Mouse (Mus musculus): ENCODE data around the gene Cdc20b. TPM values are rescaled to one million over a fixed set of nuclear protein-coding genes. Genes with fewer than 3 reads are reported as not detected.

Cdc20b gene
- polyA plus RNA-seq, 1 experiment from 2014 or later, result not detected

DNA sequence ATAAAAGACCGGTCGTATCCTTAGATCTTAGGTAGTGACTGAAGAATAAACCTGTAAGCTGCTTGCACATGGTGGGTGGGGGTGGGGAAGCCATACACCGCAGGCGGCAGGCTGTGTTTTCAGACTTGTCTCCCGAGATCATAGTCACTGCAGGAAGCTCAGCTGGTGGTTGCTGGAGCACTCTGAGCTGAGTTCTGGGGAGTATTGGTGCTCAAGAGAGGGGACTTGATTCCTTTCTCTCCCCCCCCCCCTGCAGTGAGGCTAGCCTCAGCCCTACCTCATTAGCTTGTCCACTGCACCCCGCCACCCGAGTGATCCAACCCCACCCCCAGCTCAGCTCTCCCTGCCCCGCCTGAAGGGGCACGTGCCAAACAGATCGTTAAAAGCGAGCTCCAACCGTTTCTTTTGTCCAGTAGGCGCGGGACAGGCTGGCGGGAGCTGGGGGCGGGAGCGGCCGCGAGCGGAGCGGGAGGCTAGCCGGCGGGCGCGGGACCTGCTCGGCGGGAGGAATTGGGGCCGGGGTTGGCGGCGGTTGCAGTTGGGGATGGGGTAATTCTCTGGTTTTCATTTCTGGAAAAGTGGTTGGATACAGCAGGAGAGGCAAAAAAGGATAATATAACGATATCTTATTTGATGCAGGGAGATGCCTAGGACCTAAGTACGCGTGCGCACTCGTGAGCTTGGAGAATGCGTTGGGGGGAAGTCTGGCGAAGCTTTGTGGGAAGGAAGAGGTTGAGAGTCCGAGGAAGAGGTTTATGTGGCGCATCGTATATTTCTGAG, 2.9 kb upstream of the Cdc20b start:
- no peak for ATAC-seq (ENCODE audit: insufficient number of reproducible peaks, insufficient read depth, low FRiP score, low read depth)
- H3K27me3 ChIP-seq (ENCODE audit: control insufficient read depth, insufficient read depth, low read length), result peaks cover 57% of the 10 kb centered on the region
- no peaks in the 10 kb centered on the region for H3K9me3 ChIP-seq (ENCODE audit: control insufficient read depth, low read length)
- peak overlapping the region; percentile 54 to 64 for H3K4me3 ChIP-seq (ENCODE audit: control insufficient read depth in 1 of 2, insufficient read depth in 1 of 2, low read depth in 1 of 2, low read length in 2 of 2)
- H3K9ac ChIP-seq (ENCODE audit: low read length), result peak overlapping the region; percentile 61
- no peak overlapping the region for H3K27ac ChIP-seq (replicated peaks in 1 of 2; ENCODE audit: control insufficient read depth in 1 of 2, insufficient read depth in 1 of 2, low read depth in 2 of 2, low read length in 2 of 2)
- no peaks in the 10 kb centered on the region for H3K36me3 ChIP-seq (ENCODE audit: control insufficient read depth, insufficient read depth, low read length)
- WGBS, result under 1% methylated on average over 40 of the region's 40 CpGs
- peak overlapping the region; percentile 98 for H3K4me2 ChIP-seq (ENCODE audit: low read length)
- H3K4me1 ChIP-seq (ENCODE audit: control insufficient read depth in 2 of 2, insufficient read depth in 2 of 2, low read length in 2 of 2), result peaks cover 4 to 6% of the 10 kb centered on the region in 2 experiments; a peak in 2 of 4 replicates

GRCm38 (mm10) chr13:113032831-113033230, 2.1 kb upstream of the Cdc20b start:
- Histone ChIP-seq H3K27ac (replicated peaks in 1 of 2; ENCODE audit: control insufficient read depth in 1 of 2, insufficient read depth in 1 of 2, low read depth in 2 of 2, low read length in 2 of 2) (no peak overlapping the region), H3K27me3 (ENCODE audit: control insufficient read depth, insufficient read depth, low read length) (peaks cover 57% of the 10 kb centered on the region), H3K4me2 (ENCODE audit: low read length) (no peak overlapping the region), H3K4me1 (ENCODE audit: control insufficient read depth in 2 of 2, insufficient read depth in 2 of 2, low read length in 2 of 2) (peaks cover 4 to 6% of the 10 kb centered on the region in 2 experiments; a peak in 2 of 4 replicates), H3K9ac (ENCODE audit: low read length) (no peak overlapping the region), H3K36me3 (ENCODE audit: control insufficient read depth, insufficient read depth, low read length) (no peaks in the 10 kb centered on the region), H3K9me3 (ENCODE audit: control insufficient read depth, low read length) (no peaks in the 10 kb centered on the region), H3K4me3 (ENCODE audit: control insufficient read depth in 1 of 2, insufficient read depth in 1 of 2, low read depth in 1 of 2, low read length in 2 of 2) (no peak overlapping the region)
- no peak for ATAC-seq (ENCODE audit: insufficient number of reproducible peaks, insufficient read depth, low FRiP score, low read depth)

DNA sequence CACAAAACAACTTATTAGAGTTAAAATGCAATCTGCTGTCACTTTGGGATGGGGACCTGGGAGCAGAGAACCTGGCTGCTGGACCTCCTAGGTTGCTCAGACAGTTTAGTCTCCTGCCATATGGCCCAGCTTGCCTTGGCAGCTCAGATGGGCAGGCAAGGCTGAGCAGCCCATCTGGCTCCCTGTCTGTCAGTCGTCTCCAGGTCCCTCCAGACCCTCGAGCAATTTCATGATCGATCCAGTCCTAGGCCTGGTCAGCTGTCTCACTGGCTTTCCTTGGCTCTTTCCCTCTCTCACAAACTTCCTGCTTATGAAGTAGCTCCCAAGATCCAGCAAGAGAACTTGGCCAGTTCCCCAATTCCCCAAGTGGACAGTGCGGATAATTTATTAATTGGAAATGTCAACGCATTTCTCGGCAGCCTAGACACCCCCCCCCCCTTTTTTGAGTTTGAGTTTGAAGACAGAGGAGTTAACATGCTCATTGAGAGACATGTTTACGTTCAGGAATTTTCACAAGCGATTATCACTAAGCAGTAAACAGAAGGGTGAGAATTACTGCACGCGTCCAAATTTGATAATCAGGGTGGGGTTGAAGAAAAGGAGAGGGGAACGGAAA, 532 bp upstream of the Cdc20b start:
- no peak overlapping the region for H3K27ac ChIP-seq (replicated peaks in 1 of 2; ENCODE audit: control insufficient read depth in 1 of 2, insufficient read depth in 1 of 2, low read depth in 2 of 2, low read length in 2 of 2)
- H3K27me3 ChIP-seq (ENCODE audit: control insufficient read depth, insufficient read depth, low read length), result peaks cover 50% of the 10 kb centered on the region
- no peak for ATAC-seq (ENCODE audit: insufficient number of reproducible peaks, insufficient read depth, low FRiP score, low read depth)
- H3K4me1 ChIP-seq (ENCODE audit: control insufficient read depth in 2 of 2, insufficient read depth in 2 of 2, low read length in 2 of 2), result peaks cover 4 to 6% of the 10 kb centered on the region in 2 experiments; a peak in 2 of 4 replicates
- H3K36me3 ChIP-seq (ENCODE audit: control insufficient read depth, insufficient read depth, low read length), result no peaks in the 10 kb centered on the region
- no peak overlapping the region; the same call in 1 of the 2 replicates for H3K9ac ChIP-seq (ENCODE audit: low read length)
- H3K4me3 ChIP-seq (ENCODE audit: control insufficient read depth in 1 of 2, insufficient read depth in 1 of 2, low read depth in 1 of 2, low read length in 2 of 2), result peak overlapping the region; percentile 43 to 55
- 5% methylated on average over 11 of the region's 11 CpGs for WGBS
- no peaks in the 10 kb centered on the region for H3K9me3 ChIP-seq (ENCODE audit: control insufficient read depth, low read length)
- H3K4me2 ChIP-seq (ENCODE audit: low read length), result peak overlapping the region; percentile 74

- Histone ChIP-seq H3K4me3 (ENCODE audit: control insufficient read depth in 1 of 2, insufficient read depth in 1 of 2, low read depth in 1 of 2, low read length in 2 of 2) (peak overlapping the region in 1 of 2 experiments; percentile 43; a peak in 2 of 4 replicates), H3K27me3 (ENCODE audit: control insufficient read depth, insufficient read depth, low read length) (peaks cover 44% of the 10 kb centered on the region), H3K4me2 (ENCODE audit: low read length) (peak overlapping the region; percentile 74), H3K9ac (ENCODE audit: low read length) (no peak overlapping the region), H3K27ac (replicated peaks in 1 of 2; ENCODE audit: control insufficient read depth in 1 of 2, insufficient read depth in 1 of 2, low read depth in 2 of 2, low read length in 2 of 2) (no peak overlapping the region), H3K36me3 (ENCODE audit: control insufficient read depth, insufficient read depth, low read length) (no peaks in the 10 kb centered on the region), H3K4me1 (ENCODE audit: control insufficient read depth in 2 of 2, insufficient read depth in 2 of 2, low read length in 2 of 2) (peaks cover 4 to 6% of the 10 kb centered on the region in 2 experiments; a peak in 2 of 4 replicates), H3K9me3 (ENCODE audit: control insufficient read depth, low read length) (no peaks in the 10 kb centered on the region)
- WGBS, result 2% methylated on average over 4 of the region's 4 CpGs
- ATAC-seq (ENCODE audit: insufficient number of reproducible peaks, insufficient read depth, low FRiP score, low read depth), result peak; percentile 80; the same call in 1 of the 2 replicates
These were observed 941 bp downstream of the Cdc20b start for GRCm38 (mm10) chr13:113035852-113036251.

DNA sequence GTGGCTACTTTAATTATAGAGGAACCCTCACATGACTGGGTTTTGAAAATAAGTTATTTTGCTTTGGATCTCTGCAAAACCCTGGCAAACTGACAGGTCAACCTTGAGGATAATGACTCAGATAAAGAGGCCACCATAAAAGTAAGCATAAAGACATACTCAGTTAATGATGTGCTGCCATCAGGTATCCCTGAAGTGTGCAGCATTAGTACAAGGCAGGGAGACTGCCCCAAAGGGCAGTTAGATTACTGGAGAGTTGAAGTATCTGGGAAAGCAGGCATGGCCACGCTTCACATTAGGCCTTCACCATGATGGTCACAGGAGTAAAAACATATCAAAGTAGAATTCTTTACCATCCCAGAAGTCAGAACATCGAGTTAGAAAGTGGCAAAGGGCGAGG, 10.0 kb downstream of the Cdc20b start:
- no peak overlapping the region for H3K27ac ChIP-seq (replicated peaks in 1 of 2; ENCODE audit: control insufficient read depth in 1 of 2, insufficient read depth in 1 of 2, low read depth in 2 of 2, low read length in 2 of 2)
- ATAC-seq (ENCODE audit: insufficient number of reproducible peaks, insufficient read depth, low FRiP score, low read depth), result no peak

GRCm38 (mm10) chr13:113045458-113046110, 10.7 kb downstream of the Cdc20b start:
- Histone ChIP-seq H3K27me3 (ENCODE audit: control insufficient read depth, insufficient read depth, low read length) (no peaks in the 10 kb centered on the region), H3K27ac (replicated peaks in 1 of 2; ENCODE audit: control insufficient read depth in 1 of 2, insufficient read depth in 1 of 2, low read depth in 2 of 2, low read length in 2 of 2) (peak overlapping the region; percentile 64 to 85), H3K4me3 (ENCODE audit: control insufficient read depth in 1 of 2, insufficient read depth in 1 of 2, low read depth in 1 of 2, low read length in 2 of 2) (peak overlapping the region; percentile 57 to 67), H3K9me3 (ENCODE audit: control insufficient read depth, low read length) (no peaks in the 10 kb centered on the region), H3K36me3 (ENCODE audit: control insufficient read depth, insufficient read depth, low read length) (peaks cover 18% of the 10 kb centered on the region), H3K4me1 (ENCODE audit: control insufficient read depth in 2 of 2, insufficient read depth in 2 of 2, low read length in 2 of 2) (peaks cover 5 to 11% of the 10 kb centered on the region in 2 experiments; a peak in 3 of 4 replicates), H3K4me2 (ENCODE audit: low read length) (peak overlapping the region; percentile 76), H3K9ac (ENCODE audit: low read length) (peak overlapping the region; percentile 75)
- no peak for ATAC-seq (ENCODE audit: insufficient number of reproducible peaks, insufficient read depth, low FRiP score, low read depth)
- WGBS, result 9% methylated on average over 18 of the region's 18 CpGs

More for the DNA sequence above, 10.0 kb downstream of the Cdc20b start:
- Histone ChIP-seq H3K9ac (ENCODE audit: low read length) (peak overlapping the region; percentile 75), H3K36me3 (ENCODE audit: control insufficient read depth, insufficient read depth, low read length) (peaks cover 18% of the 10 kb centered on the region), H3K4me1 (ENCODE audit: control insufficient read depth in 2 of 2, insufficient read depth in 2 of 2, low read length in 2 of 2) (peaks cover 5 to 11% of the 10 kb centered on the region in 2 experiments; a peak in 3 of 4 replicates), H3K9me3 (ENCODE audit: control insufficient read depth, low read length) (no peaks in the 10 kb centered on the region), H3K4me2 (ENCODE audit: low read length) (peak overlapping the region; percentile 76), H3K27me3 (ENCODE audit: control insufficient read depth, insufficient read depth, low read length) (no peaks in the 10 kb centered on the region), H3K4me3 (ENCODE audit: control insufficient read depth in 1 of 2, insufficient read depth in 1 of 2, low read depth in 1 of 2, low read length in 2 of 2) (peak overlapping the region; percentile 5 to 57; a peak in 3 of 4 replicates)
- 60% methylated on average over 3 of the region's 3 CpGs for WGBS

- peak; percentile 80 for ATAC-seq (ENCODE audit: insufficient number of reproducible peaks, insufficient read depth, low FRiP score, low read depth)
- H3K4me3 ChIP-seq (ENCODE audit: control insufficient read depth in 1 of 2, insufficient read depth in 1 of 2, low read depth in 1 of 2, low read length in 2 of 2), result peak within 1 kb of the TSS; percentile 57 to 67
- H3K9ac ChIP-seq (ENCODE audit: low read length), result peak within 1 kb of the TSS; percentile 75
- 4% methylated on average over 21 of the region's 21 CpGs for WGBS
- no peaks in the 10 kb centered on the region for H3K9me3 ChIP-seq (ENCODE audit: control insufficient read depth, low read length)
- no peaks in the 10 kb centered on the region for H3K27me3 ChIP-seq (ENCODE audit: control insufficient read depth, insufficient read depth, low read length)
- peaks cover 18% of the 10 kb centered on the region for H3K36me3 ChIP-seq (ENCODE audit: control insufficient read depth, insufficient read depth, low read length)
- peaks cover 2 to 11% of the 10 kb centered on the region in 2 experiments; a peak in 3 of 4 replicates for H3K4me1 ChIP-seq (ENCODE audit: control insufficient read depth in 2 of 2, insufficient read depth in 2 of 2, low read length in 2 of 2)
- peak within 1 kb of the TSS; percentile 76 for H3K4me2 ChIP-seq (ENCODE audit: low read length)
- peak within 1 kb of the TSS; percentile 64 to 85 for H3K27ac ChIP-seq (replicated peaks in 1 of 2; ENCODE audit: control insufficient read depth in 1 of 2, insufficient read depth in 1 of 2, low read depth in 2 of 2, low read length in 2 of 2)
These were observed 11.4 kb downstream of the Cdc20b start, which contains the start of gene Gpx8 for GRCm38 (mm10) chr13:113046211-113046883. Gpx8 (minus strand) TSS chr13:113046410.

Data from heart, embryonic 14.5 days (tissue).